Mouse (Mus musculus) adipocyte (in vitro differentiated cells): ENCODE data around the gene Col23a1.
A peak's percentile ranks its signal among the peaks of the same experiment; 100 is the strongest.

Experiments used
- DNase-seq: peaks from one replicate; pipeline ENCODE4 v3.0.0-alpha.2; 2016; ENCODE audit warnings: low spot score

The Col23a1 gene

DNA sequence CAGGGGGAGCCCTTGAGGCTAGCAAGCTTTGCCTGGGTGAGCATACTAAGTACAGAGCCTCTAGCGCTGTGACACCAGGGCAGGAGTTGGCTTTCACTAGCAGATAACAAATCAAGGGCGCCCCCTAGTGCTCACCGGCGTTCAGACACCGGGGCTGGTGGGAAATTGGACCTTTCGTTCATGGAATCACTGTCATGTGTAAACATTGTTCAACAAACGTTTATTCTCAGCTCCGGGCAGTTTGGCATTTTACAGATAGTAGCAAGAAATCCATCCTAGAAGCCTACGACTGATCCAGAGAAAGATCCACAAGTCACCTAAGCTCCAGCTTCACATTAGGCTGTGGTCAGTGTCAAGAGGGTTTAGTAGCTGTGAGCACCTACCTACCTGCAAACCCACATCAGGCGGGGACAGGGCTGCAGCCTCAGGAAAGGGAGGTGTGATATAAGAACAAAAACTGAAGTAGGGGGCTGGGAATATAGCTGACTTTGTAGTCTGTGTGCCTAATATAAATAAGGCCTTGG is 250.1 kb downstream of the Col23a1 start:
- peak; percentile 92 for DNase-seq

DNA sequence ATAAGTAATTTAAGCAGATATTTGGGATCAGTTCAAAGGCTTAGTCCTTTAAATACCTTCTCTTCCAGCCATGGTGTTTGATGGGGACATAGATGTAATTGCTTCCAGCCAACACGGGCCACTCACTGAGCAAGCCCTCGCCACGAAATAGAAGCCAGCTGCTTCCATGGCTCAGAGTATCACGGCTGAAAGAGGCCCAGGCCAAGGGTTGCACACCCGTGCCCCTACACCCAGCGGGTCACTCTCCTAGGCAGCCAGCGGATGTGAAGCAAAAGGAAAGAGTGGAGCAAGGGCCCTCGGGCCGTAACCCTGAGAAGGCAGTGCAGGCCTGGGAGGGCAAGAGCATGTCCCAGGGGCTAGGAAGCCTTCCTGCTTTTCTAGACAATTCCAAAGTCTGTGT is 252.7 kb downstream of the Col23a1 start:
- DNase-seq, result peak; percentile 8

DNA sequence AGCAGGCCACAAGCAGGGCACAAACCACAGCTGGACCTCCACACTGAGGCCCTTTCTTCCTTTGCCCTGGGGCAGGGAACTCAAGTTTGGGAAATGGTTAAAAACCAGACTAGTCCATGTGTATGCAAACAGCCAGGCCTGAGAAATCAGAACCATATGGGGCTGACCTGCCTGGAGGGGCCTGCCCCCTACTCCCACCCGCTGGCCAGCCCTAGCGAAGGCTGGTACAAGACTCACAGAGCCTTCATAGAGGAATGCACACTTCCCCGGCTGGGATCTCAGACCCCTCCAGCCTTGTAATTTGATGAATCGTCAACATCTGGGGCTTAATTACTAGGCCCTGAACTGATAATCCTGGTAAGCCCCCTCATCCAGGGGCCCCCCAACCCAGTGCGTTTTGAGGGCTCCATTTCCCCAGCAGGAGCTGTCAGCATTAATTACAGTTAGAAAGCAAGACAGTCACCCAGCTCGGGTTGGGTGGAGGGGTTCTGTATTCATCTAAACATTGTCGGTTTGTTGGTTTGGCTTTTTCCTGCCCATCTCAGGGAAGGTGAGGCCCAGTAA is 253.8 kb downstream of the Col23a1 start:
- DNase-seq, result no peak

DNA sequence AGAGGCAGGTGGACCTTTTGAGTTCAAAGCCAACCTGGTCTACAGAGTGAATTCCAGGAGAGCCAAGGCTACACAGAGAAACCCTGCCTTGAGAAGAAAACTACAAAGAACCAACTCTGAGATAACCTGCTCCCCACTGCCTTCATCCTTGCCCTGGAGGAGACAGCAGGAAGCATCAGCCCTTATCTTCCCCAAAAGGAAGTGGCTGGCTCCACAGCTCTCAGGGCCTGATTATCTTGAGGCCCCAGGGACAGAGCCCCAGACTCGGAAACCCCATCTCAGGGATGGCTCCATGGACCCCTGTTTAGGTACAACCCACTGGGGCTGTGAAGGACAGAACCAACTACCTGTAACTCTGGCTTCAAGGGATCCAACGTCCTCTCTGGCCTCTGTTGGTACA is 254.7 kb downstream of the Col23a1 start:
- no peak for DNase-seq

DNA sequence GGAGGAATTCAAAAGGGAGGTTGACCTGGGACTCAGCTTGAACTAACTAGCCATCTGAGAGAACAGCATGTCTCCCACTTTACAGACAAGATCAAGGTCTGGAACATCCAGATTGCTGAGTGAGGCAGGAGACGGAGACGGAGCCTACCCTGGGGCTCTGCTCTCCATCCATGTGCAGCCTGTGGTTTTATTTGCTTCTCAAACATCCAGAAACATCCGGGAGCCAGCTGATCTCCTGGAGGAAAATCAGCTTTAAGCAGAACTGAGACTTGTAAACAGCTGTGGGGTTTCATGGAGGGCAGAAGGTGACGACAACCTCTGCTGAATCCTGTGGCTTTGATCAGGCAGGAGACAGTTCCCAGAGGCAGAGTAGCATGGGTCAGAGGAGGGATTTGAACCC is 256.1 kb downstream of the Col23a1 start:
- no peak for DNase-seq

DNA sequence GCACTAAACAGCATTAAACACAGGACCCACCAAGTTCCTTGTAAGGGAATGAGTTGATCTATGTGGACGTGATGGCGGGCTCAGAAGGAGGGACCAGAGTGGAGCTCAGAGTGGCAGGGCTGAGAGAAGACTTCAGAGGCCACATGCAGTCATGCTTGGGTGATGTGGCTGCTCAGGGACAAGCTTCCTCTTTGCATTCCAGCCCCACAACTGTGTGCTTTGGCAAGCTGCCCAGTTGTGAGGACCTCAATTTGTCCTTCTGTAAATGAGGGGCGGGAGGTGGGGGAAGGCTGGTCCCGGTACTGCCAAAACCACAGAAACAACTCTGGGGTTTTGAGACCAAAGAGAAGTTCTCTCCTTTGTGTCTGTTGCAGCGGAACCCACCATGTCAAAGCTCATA is 261.5 kb downstream of the Col23a1 start:
- DNase-seq, result no peak

DNA sequence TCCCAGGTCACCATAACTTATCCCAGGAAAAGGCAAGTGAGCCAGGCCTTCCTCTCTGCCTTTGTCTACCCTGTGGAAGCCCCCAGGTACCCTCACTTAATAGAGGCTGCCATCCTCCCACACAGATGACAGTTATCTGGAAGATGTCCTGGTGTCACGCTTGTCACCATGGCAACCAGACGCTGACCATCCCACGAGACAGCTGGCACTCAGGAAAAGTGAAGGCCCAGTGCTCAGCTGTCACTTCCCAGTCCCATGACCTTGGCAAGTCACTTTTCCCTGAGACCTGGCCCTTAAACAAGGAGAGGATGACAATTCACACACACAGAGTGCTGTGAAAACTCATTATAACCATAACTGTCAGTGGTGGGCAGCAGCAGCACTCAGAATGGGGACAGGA is 262.4 kb downstream of the Col23a1 start:
- DNase-seq, result no peak

GRCm38 (mm10) chr11:51554590-51554989 is 264.9 kb downstream of the Col23a1 start:
- no peak for DNase-seq

- no peak for DNase-seq
Measured at GRCm38 (mm10) chr11:51555066-51555465, 265.3 kb downstream of the Col23a1 start.

DNA sequence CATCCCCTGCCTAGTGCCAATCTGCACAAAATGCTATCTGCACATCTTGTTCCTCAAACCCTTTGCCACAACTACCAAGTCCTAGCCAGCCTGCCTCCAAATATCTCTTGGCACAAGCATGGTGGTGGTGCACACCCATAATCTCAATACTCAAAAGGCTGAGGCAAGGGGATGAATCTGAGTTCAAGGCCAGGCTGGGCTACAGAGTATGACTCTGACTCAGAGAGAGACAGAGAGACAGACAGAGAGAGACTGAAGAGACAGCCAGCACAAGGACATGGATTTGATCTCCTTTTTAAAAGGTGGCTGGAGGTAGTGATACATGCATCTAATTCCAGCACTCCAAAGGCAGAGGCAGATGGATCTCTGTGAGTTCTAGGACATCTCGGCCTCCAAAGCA is 273.6 kb downstream of the Col23a1 start:
- no peak for DNase-seq

- DNase-seq, result no peak
Measured at GRCm38 (mm10) chr11:51565062-51565461, 275.3 kb downstream of the Col23a1 start.

- DNase-seq, result no peak
Measured at GRCm38 (mm10) chr11:51565951-51566350, 276.2 kb downstream of the Col23a1 start.

GRCm38 (mm10) chr11:51568801-51569200 is 279.1 kb downstream of the Col23a1 start:
- DNase-seq, result no peak

DNA sequence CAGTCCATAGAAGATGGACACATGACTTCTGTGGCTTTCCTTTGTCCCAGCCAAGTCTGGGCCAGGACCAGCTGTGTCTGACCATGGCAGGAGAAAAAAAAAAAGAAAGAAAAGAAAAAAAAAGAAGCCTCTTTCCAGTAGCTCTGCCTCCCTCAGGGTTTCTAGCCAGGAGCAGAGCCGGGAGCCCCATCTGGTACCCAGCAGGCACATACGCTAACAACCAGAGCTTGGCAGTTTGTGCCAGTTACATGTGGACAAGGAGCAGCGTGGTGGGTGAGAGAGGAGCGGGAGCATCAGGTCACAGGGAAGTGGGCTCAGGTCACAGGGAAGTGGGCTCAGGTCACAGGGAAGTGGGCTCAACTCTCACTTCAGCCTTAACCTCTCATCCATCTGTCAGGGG is 286.7 kb downstream of the Col23a1 start:
- no peak for DNase-seq

GRCm38 (mm10) chr11:51577587-51577986 is 287.9 kb downstream of the Col23a1 start:
- DNase-seq, result no peak

DNA sequence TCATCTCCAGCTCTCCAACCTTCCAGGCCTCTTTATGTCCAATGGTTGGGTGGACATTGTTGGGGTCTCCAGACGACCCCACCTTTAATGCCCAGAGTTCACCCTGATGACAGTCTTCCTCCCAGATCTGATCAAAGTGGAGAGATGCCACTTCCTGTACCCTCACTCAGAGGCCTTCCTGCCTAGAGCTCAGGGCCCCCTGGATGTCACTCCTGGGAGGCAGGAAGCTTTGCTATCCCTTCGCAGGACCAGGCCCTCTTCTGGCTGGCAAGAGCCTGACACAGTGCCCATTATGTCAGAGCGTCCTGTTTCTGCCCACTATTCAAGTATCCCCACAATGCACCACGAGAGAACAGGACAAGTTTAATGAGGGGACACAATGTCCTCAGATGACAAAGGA is 289.3 kb downstream of the Col23a1 start:
- no peak for DNase-seq

- DNase-seq, result peak; percentile 82
Measured at GRCm38 (mm10) chr11:51582713-51583112, 293.0 kb downstream of the Col23a1 start.

DNA sequence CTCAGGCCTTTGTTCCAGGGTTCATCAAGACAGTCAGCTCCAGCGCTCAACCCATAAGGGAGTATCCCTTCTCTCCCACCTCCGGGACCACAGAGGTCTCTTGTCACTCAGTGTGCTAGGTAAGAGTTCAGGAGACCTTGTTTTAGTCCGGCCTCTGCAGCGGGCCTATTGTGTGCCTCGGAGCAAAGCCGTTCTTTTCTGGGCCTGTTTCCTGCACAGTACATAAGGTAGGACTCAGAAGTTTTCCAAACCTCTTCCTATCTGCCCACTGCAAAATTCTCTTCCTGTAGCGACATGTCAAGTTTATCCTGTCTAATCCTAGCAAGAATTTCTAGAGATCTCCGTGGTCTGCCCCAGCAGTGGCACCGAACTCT is 294.3 kb downstream of the Col23a1 start:
- no peak for DNase-seq

- DNase-seq, result peak; percentile 95
Measured at GRCm38 (mm10) chr11:51584431-51585248, 294.9 kb downstream of the Col23a1 start, which contains the start of gene Phykpl. TSS of gene Phykpl (plus strand) at chr11:51584757.

DNA sequence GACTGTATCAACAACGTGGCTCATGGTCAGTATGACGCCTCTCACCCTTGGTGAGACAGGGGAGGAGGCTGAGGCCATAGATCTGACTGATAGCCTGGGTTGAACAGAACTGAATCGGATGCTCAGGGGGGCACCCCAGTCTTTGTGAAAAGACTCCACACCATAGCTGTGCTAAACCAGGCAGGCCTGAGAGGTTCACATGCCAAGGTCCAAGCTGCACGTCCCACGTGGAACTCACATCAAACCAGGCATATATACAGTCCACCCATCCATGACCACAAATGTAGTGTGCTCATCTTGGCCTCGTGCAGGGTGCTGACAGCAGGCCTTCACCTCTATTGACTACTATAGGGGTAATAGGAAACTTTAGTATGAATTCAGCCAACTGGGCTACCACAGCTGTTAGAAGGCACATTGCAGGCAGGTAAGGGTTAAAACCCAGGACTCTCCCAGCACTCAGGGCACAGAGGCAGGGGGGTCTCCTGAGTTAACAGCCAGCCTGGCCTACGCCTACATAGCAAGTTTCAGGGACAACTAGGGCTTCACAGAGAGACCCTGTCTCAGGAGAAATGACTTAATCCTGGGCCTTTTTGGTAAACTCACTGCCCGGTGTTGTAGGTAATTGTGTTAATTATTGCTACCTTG is 296.0 kb downstream of the Col23a1 start:
- no peak for DNase-seq

- no peak for DNase-seq
Measured at GRCm38 (mm10) chr11:51586411-51586810, 296.7 kb downstream of the Col23a1 start.

DNA sequence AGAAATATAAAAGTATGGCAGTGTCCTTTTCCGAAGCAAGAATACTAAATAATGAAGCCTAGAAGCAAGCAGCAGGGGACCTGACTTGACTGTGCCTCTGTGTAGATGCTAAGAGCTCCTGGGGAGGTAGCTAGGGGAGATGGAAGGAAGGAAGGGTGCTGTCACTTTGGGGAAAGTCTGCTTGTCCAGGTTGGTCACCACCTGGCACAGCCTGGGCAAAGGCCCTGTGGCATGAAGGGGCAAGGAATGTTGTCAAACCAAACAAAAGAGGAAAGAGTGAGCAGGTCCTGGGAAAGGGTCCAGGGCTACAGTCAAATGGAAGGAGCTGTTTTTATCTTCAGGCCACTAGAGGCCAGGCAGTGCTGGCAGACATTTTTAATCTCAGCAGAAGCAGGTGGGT is 297.3 kb downstream of the Col23a1 start:
- DNase-seq, result no peak

DNA sequence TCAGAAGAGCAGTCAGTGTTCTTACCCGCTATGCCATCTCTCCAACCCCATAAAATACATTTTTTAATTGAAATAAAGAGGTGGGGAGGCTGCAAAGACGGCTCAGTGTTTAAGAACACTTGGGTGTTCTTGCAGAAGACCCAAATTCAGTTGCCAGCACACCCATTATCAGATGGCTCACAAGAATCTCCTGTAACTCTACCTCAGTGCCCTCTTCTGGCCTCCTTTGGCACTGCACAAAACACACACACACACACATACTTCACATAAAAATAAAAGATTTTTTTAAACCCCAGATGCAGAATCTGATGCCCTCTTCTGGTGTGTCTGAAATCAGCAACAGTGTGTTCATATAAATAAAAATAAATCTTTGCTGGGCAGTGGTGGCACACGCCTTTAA is 299.1 kb downstream of the Col23a1 start:
- no peak for DNase-seq
